Mouse (Mus musculus) hindbrain, embryonic 12.5 days (tissue): ENCODE results near the gene Tnrc6c. TPM values are rescaled to one million over a fixed set of nuclear protein-coding genes. Genes with fewer than 3 reads are reported as not detected.

Experiments
- ATAC-seq: fragments of 200-750 bp; cut with Nextera tagmentation; 2 replicates; pipeline ENCODE4 v1.8.0; 2017; ENCODE audit warnings: moderate TSS enrichment; ENCODE audit not compliant: low FRiP score
- H3K27ac ChIP-seq: fragments of 300-500 bp; sonication (generic); 2 replicates; pipeline ENCODE4 v1.5.1; 2016; ENCODE audit warnings: mild to moderate bottlenecking
- H3K27me3 ChIP-seq: fragments of 300-500 bp; sonication (generic); 2 replicates; pipeline ENCODE4 v1.6.1; 2016; ENCODE audit warnings: mild to moderate bottlenecking
- H3K36me3 ChIP-seq: fragments of 300-500 bp; sonication (generic); 2 replicates; pipeline ENCODE4 v1.6.1; 2016; ENCODE audit warnings: mild to moderate bottlenecking
- H3K4me1 ChIP-seq: fragments of 300-500 bp; sonication (generic); 2 replicates; pipeline ENCODE4 v1.6.1; 2016
- H3K4me2 ChIP-seq: fragments of 300-500 bp; sonication (generic); replicated peaks from 2 replicates; pipeline ENCODE4 v1.6.1; 2016; ENCODE audit warnings: mild to moderate bottlenecking
- H3K4me3 ChIP-seq: fragments of 300-500 bp; sonication (generic); 2 replicates; pipeline ENCODE4 v1.5.1; 2016; ENCODE audit warnings: mild to moderate bottlenecking
- H3K9ac ChIP-seq: fragments of 300-500 bp; sonication (generic); 2 replicates; pipeline ENCODE4 v1.6.1; 2016; ENCODE audit warnings: mild to moderate bottlenecking, moderate library complexity
- H3K9me3 ChIP-seq: fragments of 300-500 bp; sonication (generic); replicated peaks from 2 replicates; pipeline ENCODE4 v1.6.1; 2016; ENCODE audit warnings: mild to moderate bottlenecking
- WGBS: fragments of 180-500 bp; shearing (Covaris S2); methylation state at CpG from one replicate; pipeline ENCODE4 v1.1.7; 2016; 5-methylcytosine and 5-hydroxymethylcytosine counted together
- polyA plus RNA-seq: library from polyadenylated mRNA; unstranded; fragments of >200 nt; fragmentation: Nextera tagmentation; extraction: Ambion mirVana; gene quantifications from 2 replicates; pipeline ENCODE4 v1.2.1, GENCODE M21; 2016

Gene Tnrc6c
- polyA plus RNA-seq, 1 experiment from 2014 or later: 28.3 TPM

DNA sequence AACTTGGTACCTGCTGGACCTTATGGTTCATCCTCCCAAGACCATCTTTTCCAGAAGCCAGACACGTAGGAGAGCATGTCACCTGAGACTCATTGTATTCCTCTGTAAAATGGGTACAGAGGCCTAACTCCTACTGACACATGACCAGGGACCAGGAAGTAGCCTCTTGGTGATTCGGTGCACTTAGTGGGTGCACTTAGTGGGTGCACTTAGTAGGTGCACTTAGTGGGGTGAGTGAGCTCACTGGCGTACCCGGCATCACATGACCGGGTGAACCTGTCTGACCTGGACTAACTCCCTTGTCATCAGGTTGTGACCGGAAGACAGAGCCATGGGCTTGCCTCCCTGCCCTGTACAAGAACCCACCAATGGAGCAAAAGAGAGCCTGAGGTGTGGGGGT, 152.7 kb downstream of the Tnrc6c start:
- ATAC-seq: no peak
- peaks cover 17% of the 10 kb centered on the region for H3K4me1 ChIP-seq
- H3K9ac ChIP-seq: no peak overlapping the region
- H3K27ac ChIP-seq: no peak overlapping the region
- H3K36me3 ChIP-seq: no peaks in the 10 kb centered on the region
- H3K9me3 ChIP-seq: no peaks in the 10 kb centered on the region
- no peak overlapping the region for H3K4me2 ChIP-seq
- peaks cover 15% of the 10 kb centered on the region for H3K27me3 ChIP-seq
- WGBS: 93% methylated on average over 6 of the region's 6 CpGs
- H3K4me3 ChIP-seq: no peak overlapping the region

DNA sequence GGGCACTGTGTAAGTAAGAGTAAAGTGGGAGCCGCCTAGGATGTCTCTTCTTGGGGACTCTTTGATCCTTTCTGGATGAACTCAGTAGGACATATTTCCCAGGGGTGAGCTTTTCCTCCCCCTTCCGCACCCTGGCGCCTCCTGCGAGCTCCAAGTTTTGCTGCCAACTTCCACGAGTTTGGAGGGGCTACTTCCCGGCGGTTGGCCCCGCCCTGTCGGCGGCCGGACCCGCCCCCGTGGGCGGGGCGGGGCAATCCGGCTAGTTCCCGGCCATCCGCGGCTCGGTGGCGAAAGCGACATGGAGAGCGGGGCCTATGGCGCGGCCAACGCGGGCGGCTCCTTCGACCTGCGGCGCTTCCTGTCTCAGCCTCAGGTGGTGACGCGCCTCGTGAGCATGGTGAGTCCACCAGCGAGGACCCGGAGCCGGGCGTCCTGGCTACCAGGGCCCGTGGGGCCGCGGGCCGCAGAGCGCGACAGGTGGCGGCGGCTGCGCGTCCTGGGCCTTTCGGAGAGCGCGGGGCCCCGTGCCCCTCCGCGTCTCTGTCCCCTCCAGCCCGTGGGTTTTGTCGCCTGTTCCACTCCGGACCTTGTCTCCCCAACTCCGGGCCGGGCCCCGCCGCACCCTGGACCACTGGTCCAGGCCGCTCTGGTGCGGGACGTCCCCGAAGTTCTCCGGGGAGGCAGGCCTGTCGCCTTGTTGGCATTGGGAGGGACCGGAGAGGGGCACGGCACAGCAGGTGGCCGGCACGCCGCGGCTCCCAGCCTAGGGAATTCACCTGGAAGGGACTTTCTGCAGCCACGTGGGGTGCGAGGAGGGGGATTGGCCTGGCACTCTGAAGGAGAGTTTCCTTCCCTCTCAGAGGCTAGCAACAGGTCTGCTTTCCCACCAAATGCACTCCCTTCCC, 155.6 kb downstream of the Tnrc6c start, which contains the start of the genes Gm20708 and Syngr2:
TSS of gene Gm20708 (plus strand) at position 262 of the 905 bp plus-strand sequence.
TSS of gene Syngr2 (plus strand) at position 262 of the 905 bp plus-strand sequence.
- Histone ChIP-seq H3K27ac (no peak within 1 kb of the TSS), H3K4me3 (peak within 1 kb of the TSS; percentile 52), H3K9me3 (no peaks in the 10 kb centered on the region), H3K27me3 (peaks cover 15% of the 10 kb centered on the region), H3K36me3 (peaks cover 19% of the 10 kb centered on the region), H3K4me2 (peak within 1 kb of the TSS; percentile 97), H3K4me1 (peaks cover 17% of the 10 kb centered on the region), H3K9ac (peak within 1 kb of the TSS; percentile 72)
- peak; percentile 35; the same call in 1 of the 2 replicates for ATAC-seq
- WGBS: under 1% methylated on average over 75 of the region's 75 CpGs

DNA sequence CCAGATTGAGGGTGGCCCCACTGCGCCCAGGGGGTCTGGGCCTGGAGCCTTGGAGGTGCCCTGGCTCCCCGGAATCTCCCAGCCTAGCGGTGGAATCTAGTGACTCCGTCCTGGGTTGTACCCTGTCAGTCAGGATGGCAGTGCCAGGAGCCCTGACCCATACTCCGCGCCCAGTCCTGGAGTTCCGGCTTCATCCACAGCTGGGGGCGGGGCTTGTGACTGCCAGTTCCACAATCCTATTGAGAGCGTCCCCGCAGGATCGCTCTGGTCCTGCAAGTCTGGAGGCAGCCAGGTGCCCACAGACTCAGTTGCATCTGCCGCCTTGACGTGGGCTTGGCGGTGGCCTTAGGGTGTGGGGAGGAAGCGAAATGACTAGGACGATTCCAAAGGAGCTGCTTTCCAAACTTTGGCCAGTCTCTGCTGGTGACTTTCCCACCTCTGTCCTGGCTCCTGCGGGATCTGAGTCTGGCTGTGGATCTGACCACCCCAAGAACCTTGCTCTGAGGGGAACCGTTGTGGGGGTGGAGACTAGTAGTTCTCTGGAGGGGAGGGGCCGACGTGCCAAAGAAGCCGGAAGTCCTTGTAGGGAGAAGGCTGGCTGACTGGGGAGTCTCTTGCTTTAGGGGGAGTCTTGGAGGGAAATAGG, 156.4 kb downstream of the Tnrc6c start:
- Histone ChIP-seq H3K9me3 (no peaks in the 10 kb centered on the region), H3K36me3 (peaks cover 24% of the 10 kb centered on the region), H3K27me3 (peaks cover 15% of the 10 kb centered on the region), H3K4me3 (peak overlapping the region; percentile 52), H3K27ac (no peak overlapping the region), H3K4me2 (peak overlapping the region; percentile 97), H3K9ac (peak overlapping the region; percentile 72), H3K4me1 (peaks cover 17% of the 10 kb centered on the region)
- WGBS: under 1% methylated on average over 21 of the region's 21 CpGs
- ATAC-seq: peak; percentile 57

Other genes starting within 250 kb of the Tnrc6c start
- gene Gm11733, start 169.9 kb upstream of the Tnrc6c start, polyA plus RNA-seq: not detected in 2 replicates
- 1.2 and 2.0 TPM in 2 replicates for gene Tmc8, start 127.8 kb downstream of the Tnrc6c start, polyA plus RNA-seq
- gene Tmc6, start 127.9 kb downstream of the Tnrc6c start, polyA plus RNA-seq: 9.2 and 11.3 TPM in 2 replicates
- gene 6030468B19Rik, start 143.4 kb downstream of the Tnrc6c start, polyA plus RNA-seq: 0.29 and 0.67 TPM in 2 replicates
- 0.47 and 0.50 TPM in 2 replicates for gene Gm20708, start 155.4 kb downstream of the Tnrc6c start, polyA plus RNA-seq
- 24.2 and 24.4 TPM in 2 replicates for gene Syngr2, start 155.4 kb downstream of the Tnrc6c start, polyA plus RNA-seq
- 2.9 and 4.6 TPM in 2 replicates for gene Afmid, start 171.6 kb downstream of the Tnrc6c start, polyA plus RNA-seq
- gene Tk1, start 171.8 kb downstream of the Tnrc6c start, polyA plus RNA-seq: 57.9 and 59.0 TPM in 2 replicates
- gene Birc5, start 195.0 kb downstream of the Tnrc6c start, polyA plus RNA-seq: 181 and 190 TPM in 2 replicates
- not detected in 2 replicates for gene Tmem235, start 206.5 kb downstream of the Tnrc6c start, polyA plus RNA-seq
- 2.7 and 3.1 TPM in 2 replicates for gene Tha1, start 219.2 kb downstream of the Tnrc6c start, polyA plus RNA-seq